Mouse (Mus musculus) forebrain, embryonic 12.5 days (tissue): ENCODE measurements at regions not wholly inside any gene's neighbourhood (a gene's known extent, or its start where the extent isn't known, plus 50 kb on each side); places are given as distances from the start of the nearest gene placed in this dataset.

Experiments used
- ATAC-seq: fragments of 200-750 bp; cut with Nextera tagmentation; 2 replicates; pipeline ENCODE4 v1.8.0; 2017; ENCODE audit warnings: moderate TSS enrichment; ENCODE audit not compliant: low FRiP score
- H3K27ac ChIP-seq: fragments of 300-500 bp; sonication (generic); 2 replicates; pipeline ENCODE4 v1.5.1; 2016; ENCODE audit warnings: mild to moderate bottlenecking
- H3K27me3 ChIP-seq: fragments of 300-500 bp; sonication (generic); 2 replicates; pipeline ENCODE4 v1.6.1; 2016; ENCODE audit warnings: mild to moderate bottlenecking
- H3K36me3 ChIP-seq: fragments of 300-500 bp; sonication (generic); replicated peaks from 2 replicates; pipeline ENCODE4 v1.6.1; 2016; ENCODE audit warnings: mild to moderate bottlenecking
- H3K4me1 ChIP-seq: fragments of 300-500 bp; sonication (generic); 2 replicates; pipeline ENCODE4 v1.6.1; 2016
- H3K4me2 ChIP-seq: fragments of 300-500 bp; sonication (generic); 2 replicates; pipeline ENCODE4 v1.6.1; 2016; ENCODE audit warnings: mild to moderate bottlenecking, moderate library complexity
- H3K4me3 ChIP-seq: fragments of 300-500 bp; sonication (generic); replicated peaks from 2 replicates; pipeline ENCODE4 v1.5.1; 2016; ENCODE audit warnings: mild to moderate bottlenecking
- H3K9ac ChIP-seq: fragments of 300-500 bp; sonication (generic); 2 replicates; pipeline ENCODE4 v1.6.1; 2016; ENCODE audit warnings: mild to moderate bottlenecking
- H3K9me3 ChIP-seq: fragments of 300-500 bp; sonication (generic); 2 replicates; pipeline ENCODE4 v1.6.1; 2016
- WGBS: fragments of 180-500 bp; shearing (Covaris S2); methylation state at CpG from one replicate; pipeline ENCODE4 v1.1.7; 2016; 5-methylcytosine and 5-hydroxymethylcytosine counted together

- Histone ChIP-seq H3K9ac (no peak overlapping the region), H3K27ac (no peak overlapping the region), H3K9me3 (no peaks in the 10 kb centered on the region), H3K36me3 (no peaks in the 10 kb centered on the region), H3K4me2 (no peak overlapping the region), H3K4me3 (no peak overlapping the region), H3K4me1 (no peaks in the 10 kb centered on the region), H3K27me3 (no peaks in the 10 kb centered on the region)
- 81% methylated on average over 4 of the region's 4 CpGs for WGBS
- no peak for ATAC-seq
Measured at GRCm38 (mm10) chr5:129406259-129406658, 94.8 kb upstream of the Sfswap start.

GRCm38 (mm10) chr5:129409440-129410004 lies 91.5 kb upstream of the Sfswap start:
- Histone ChIP-seq H3K4me2 (no peak overlapping the region), H3K4me1 (no peaks in the 10 kb centered on the region), H3K27ac (no peak overlapping the region), H3K9me3 (no peaks in the 10 kb centered on the region), H3K9ac (no peak overlapping the region), H3K36me3 (no peaks in the 10 kb centered on the region), H3K4me3 (no peak overlapping the region), H3K27me3 (no peaks in the 10 kb centered on the region)
- WGBS: 86% methylated on average over 14 of the region's 14 CpGs
- ATAC-seq: no peak

GRCm38 (mm10) chr5:129412161-129412560 lies 88.9 kb upstream of the Sfswap start:
- Histone ChIP-seq H3K27me3 (no peaks in the 10 kb centered on the region), H3K36me3 (no peaks in the 10 kb centered on the region), H3K4me2 (no peak overlapping the region), H3K4me3 (no peak overlapping the region), H3K9ac (no peak overlapping the region), H3K4me1 (peaks cover 9% of the 10 kb centered on the region; the same call in 1 of the 2 replicates), H3K27ac (no peak overlapping the region), H3K9me3 (no peaks in the 10 kb centered on the region)
- WGBS: 88% methylated on average over 6 of the region's 6 CpGs
- ATAC-seq: no peak

GRCm38 (mm10) chr5:129414960-129415706 lies 85.9 kb upstream of the Sfswap start:
- ATAC-seq: no peak
- no peaks in the 10 kb centered on the region for H3K27me3 ChIP-seq
- no peaks in the 10 kb centered on the region for H3K36me3 ChIP-seq
- no peaks in the 10 kb centered on the region for H3K9me3 ChIP-seq
- H3K27ac ChIP-seq: no peak overlapping the region
- no peak overlapping the region for H3K4me3 ChIP-seq
- peaks cover 9% of the 10 kb centered on the region; the same call in 1 of the 2 replicates for H3K4me1 ChIP-seq
- 39% methylated on average over 12 of the region's 12 CpGs for WGBS
- no peak overlapping the region for H3K9ac ChIP-seq
- no peak overlapping the region for H3K4me2 ChIP-seq

DNA sequence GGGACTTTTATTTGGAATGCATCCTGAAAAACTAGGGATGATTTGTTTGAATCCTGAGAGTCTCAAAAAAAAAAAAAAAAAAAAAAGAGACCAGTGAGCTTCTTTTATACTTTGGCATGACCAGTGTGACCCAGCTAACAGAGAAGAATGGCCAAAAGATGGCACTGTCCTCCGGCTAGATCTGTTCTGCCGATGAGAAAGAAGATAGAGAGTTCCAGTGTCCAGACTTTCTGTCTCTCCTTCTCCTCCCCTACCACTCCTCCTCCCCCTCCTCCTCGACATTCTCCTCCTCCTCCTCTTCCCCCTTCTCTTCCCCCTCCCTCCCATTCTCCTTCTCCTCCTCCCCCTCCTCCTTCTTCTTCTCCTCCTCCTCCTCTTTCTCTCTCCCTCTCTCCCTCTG lies 84.6 kb upstream of the Sfswap start:
- no peak overlapping the region for H3K9ac ChIP-seq
- WGBS: 30% methylated on average over 3 of the region's 3 CpGs

DNA sequence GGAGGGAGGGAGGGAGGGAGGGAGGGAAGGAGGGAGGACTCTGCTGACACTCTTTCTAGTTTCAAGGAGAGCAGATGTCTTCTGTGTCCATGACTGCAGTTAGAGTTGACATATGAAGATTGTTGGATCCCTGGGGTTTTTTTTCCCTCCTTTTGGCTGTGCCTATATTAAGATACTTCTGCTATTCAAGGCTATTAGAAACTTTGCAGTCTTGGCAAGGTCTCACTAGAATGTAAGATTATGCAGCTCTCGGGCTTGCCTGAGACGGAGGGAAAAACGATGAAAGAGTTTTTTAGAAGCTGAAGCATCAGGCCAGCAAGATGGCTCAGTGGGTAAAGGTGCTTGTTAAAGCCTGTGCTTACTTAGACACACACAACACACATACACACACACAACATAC lies 83.5 kb upstream of the Sfswap start:
- 94% methylated on average over 3 of the region's 3 CpGs for WGBS
- Histone ChIP-seq H3K27ac (no peak overlapping the region), H3K4me1 (peaks cover 9% of the 10 kb centered on the region; the same call in 1 of the 2 replicates), H3K4me3 (no peak overlapping the region), H3K36me3 (no peaks in the 10 kb centered on the region), H3K9me3 (no peaks in the 10 kb centered on the region), H3K4me2 (no peak overlapping the region), H3K9ac (no peak overlapping the region), H3K27me3 (no peaks in the 10 kb centered on the region)
- no peak for ATAC-seq

More for the DNA sequence above, 84.6 kb upstream of the Sfswap start:
- Histone ChIP-seq H3K36me3 (no peaks in the 10 kb centered on the region), H3K4me1 (peaks cover 9% of the 10 kb centered on the region; the same call in 1 of the 2 replicates), H3K4me2 (no peak overlapping the region), H3K9me3 (no peaks in the 10 kb centered on the region), H3K27me3 (no peaks in the 10 kb centered on the region), H3K27ac (no peak overlapping the region), H3K4me3 (no peak overlapping the region)
- ATAC-seq: no peak

GRCm38 (mm10) chr5:129420981-129421380 lies 80.0 kb upstream of the Sfswap start:
- Histone ChIP-seq H3K4me2 (no peak overlapping the region), H3K4me1 (no peaks in the 10 kb centered on the region), H3K36me3 (no peaks in the 10 kb centered on the region), H3K27me3 (no peaks in the 10 kb centered on the region), H3K4me3 (no peak overlapping the region), H3K27ac (no peak overlapping the region), H3K9me3 (no peaks in the 10 kb centered on the region), H3K9ac (no peak overlapping the region)
- no peak for ATAC-seq
- WGBS: 78% methylated on average over 2 of the region's 2 CpGs

- no peak overlapping the region for H3K9ac ChIP-seq
- peaks cover 8% of the 10 kb centered on the region; the same call in 1 of the 2 replicates for H3K4me1 ChIP-seq
- H3K27ac ChIP-seq: no peak overlapping the region
- H3K4me3 ChIP-seq: no peak overlapping the region
- no peaks in the 10 kb centered on the region for H3K36me3 ChIP-seq
- ATAC-seq: no peak
- H3K27me3 ChIP-seq: no peaks in the 10 kb centered on the region
- H3K9me3 ChIP-seq: no peaks in the 10 kb centered on the region
- no peak overlapping the region for H3K4me2 ChIP-seq
Measured at GRCm38 (mm10) chr5:129429897-129430296, 71.1 kb upstream of the Sfswap start.

DNA sequence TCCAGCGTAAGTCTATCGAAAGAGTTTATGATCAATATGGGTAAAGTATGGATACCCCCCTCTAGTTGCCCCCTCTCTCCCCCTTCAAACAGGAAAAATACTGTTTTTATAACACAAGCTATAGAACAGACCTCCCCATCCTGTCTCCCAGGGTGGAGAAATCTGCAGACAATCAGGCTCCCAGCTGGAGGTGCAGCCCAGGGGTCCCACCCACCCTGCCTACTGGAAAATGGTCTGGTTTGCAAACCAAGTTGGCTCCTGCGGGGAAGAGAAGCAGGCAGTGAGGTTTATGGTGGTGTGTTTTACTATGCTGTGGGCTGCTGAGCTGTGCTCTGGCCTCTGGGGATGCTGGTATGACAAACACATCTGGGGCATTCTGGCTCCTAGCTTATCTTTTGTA lies 70.7 kb upstream of the Sfswap start:
- H3K27me3 ChIP-seq: no peaks in the 10 kb centered on the region
- no peak overlapping the region for H3K4me2 ChIP-seq
- 81% methylated on average over 3 of the region's 3 CpGs for WGBS
- peaks cover 8% of the 10 kb centered on the region; the same call in 1 of the 2 replicates for H3K4me1 ChIP-seq
- H3K9ac ChIP-seq: no peak overlapping the region
- H3K9me3 ChIP-seq: no peaks in the 10 kb centered on the region; the same call in 1 of the 2 replicates
- no peak for ATAC-seq
- H3K27ac ChIP-seq: no peak overlapping the region
- H3K4me3 ChIP-seq: no peak overlapping the region
- H3K36me3 ChIP-seq: no peaks in the 10 kb centered on the region

DNA sequence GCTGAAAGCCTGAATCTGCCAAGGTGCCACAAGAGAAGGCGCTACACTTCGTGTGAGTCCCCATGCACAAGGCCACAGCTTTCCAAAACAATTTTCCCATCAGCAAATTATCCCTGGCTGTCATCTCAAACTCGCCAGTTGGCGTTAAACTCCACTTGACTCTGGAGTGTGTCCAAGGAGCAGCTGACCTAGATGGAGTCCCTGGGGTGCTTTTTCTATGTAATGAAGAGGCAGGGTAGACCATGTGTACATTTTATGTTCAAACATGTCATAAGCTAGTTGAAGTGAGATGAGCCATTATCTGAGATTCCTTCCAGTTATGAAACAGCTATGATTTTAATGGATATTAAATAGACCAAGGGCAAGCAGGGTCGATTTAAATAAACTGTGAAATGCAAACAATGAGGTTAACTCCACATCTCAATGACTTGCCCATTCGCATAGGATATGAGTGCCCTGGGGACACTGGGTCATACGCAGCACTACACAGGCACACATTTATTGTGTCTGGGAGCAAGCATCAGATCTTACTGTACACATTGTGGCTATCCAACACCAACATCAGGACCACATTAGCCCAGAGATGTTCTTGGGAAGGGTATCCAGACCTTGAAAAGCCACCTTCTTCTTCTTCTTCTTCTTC lies 51.0 kb upstream of the Sfswap start:
- H3K36me3 ChIP-seq: no peaks in the 10 kb centered on the region
- H3K4me3 ChIP-seq: no peak overlapping the region
- 68% methylated on average over 7 of the region's 7 CpGs for WGBS
- H3K9ac ChIP-seq: no peak overlapping the region
- 0 out of 2 replicates have a peak, but pooled peaks cover 4% of the 10 kb centered on the region for H3K27me3 ChIP-seq
- H3K4me2 ChIP-seq: no peak overlapping the region
- H3K27ac ChIP-seq: no peak overlapping the region
- peaks cover 9% of the 10 kb centered on the region for H3K4me1 ChIP-seq
- no peak for ATAC-seq
- H3K9me3 ChIP-seq: no peaks in the 10 kb centered on the region
